Mouse (Mus musculus) liver (tissue): Measurements from ENCODE around the gene Cnpy1.

Experiments used
- DNase-seq: peaks from one replicate; pipeline ENCODE4 v3.0.0-alpha.2; 2020; ENCODE audit warnings: mixed read lengths

Gene Cnpy1

DNA sequence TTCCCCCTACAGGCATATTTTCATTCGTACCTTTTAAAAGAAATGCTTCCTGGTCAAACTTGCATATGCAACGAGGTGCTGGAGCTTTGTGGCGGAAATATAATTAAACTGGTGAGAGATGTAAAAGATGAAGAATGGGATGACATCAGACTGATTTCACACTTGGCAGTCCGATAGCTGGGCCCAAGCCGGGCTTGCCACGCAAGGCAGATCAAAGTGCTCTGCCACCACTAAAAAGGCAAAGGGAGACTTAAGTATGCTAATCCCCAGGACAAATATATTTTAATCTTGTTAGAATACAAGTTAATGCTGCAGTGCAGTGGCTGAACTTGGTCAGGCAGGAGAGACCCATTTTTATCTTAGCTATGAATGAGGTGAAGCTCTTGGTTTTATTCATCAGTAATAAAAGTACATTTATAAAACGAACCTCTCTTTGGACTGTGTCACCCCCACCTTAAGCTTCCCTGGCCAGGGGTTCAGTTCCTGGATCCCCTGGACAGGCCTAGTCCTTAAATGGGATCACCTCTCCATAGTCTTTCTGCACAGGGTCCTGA, 66.3 kb downstream of the Cnpy1 start:
- no peak for DNase-seq

- DNase-seq: no peak
These were observed 67.3 kb downstream of the Cnpy1 start for GRCm38 (mm10) chr5:28178322-28178721.

GRCm38 (mm10) chr5:28176585-28176984, 69.0 kb downstream of the Cnpy1 start:
- no peak for DNase-seq

DNA sequence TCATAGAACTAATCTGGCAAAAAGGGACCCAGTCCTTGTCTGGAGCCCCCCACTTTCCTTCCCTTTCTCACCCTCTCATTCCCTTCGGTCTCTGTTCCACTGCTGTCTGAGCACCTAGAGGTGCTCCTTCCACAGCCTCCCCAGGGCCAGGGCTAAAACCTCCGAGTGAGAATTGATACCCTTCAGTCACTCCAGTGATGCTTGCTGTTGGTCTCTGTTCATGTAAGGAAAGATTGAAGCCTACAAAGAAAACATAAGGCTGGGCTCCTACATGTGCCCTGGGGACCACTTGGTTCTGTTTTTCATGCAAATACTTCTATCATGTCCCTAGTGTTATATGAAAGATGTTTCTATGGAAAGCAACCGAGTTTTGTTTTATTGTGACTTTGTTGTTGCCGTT, 69.6 kb downstream of the Cnpy1 start:
- no peak for DNase-seq

GRCm38 (mm10) chr5:28175570-28175919, 70.1 kb downstream of the Cnpy1 start:
- no peak for DNase-seq

DNA sequence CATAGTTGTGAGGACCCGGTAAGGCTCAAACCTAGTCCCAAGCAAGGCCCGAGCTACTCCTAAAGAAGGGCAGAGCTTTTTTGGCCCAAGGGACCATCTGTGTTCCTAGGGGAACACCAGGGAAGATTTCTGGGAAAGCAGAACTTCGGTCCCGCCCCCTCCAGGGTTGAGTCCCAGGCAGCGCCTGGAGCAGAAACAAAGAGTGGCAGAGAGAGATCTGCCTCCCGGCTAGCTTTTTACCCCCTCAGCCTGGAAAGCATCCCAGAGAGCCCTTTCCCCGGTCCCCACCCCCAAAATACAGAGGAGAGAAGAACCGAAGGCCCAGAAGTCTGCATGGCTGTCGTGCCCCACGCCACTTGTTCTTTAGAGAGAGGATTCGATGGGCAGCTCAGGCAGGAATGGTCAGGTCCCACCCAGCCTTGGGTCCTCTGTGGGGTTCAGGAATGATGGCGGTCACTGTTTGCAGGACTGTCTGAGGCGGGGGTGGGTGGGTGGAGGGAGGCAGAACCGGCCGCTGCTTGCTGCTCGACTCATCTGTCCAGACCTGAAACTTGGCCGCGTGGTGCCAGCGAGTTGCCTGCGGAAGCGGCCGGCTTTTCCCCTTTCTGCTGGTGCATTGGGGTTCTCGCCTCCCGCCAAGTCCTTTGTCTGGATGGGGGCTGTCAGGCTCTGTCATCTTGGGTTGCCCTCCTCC, 70.6 kb downstream of the Cnpy1 start:
- DNase-seq: no peak

DNA sequence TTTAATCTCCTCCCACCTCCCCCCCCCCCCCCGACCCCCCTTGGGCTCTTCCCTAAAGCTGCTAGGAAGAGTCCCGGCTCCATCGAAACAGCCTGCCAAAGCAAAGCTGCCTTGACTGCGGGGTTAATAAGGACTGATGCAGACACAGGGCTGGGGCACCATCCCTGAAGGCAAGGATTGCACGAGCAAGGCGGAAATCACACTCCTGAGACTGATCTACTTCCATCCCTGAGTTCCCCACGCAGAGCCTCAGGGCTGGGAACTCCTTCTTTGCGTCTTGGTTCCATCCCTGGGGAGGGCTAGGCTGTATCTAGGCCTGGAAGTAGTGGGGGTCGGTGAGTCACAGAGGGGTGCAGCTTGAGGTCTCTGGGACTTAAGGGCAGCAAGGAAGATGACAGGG, 71.5 kb downstream of the Cnpy1 start:
- no peak for DNase-seq

DNA sequence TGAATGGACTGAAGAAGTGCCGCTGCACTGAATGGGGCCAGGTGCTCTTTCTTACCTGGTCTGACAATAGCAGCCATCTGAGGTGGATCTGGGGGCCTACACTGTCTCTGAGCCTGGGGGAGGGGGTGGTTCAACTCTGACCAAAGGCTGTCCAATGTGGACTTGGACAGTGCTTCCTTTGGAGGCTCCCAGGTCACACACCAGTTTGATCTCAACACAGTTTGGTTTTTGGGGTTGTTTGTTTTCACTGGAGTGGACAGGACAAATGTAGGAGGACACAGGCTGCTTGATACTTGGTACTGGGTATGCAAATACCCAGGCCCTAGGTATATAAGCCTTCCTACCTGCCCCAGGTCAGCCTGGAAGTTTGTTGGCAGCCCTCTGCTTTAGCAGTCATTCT, 71.9 kb downstream of the Cnpy1 start:
- DNase-seq: no peak

- DNase-seq: no peak
These were observed 72.5 kb downstream of the Cnpy1 start for GRCm38 (mm10) chr5:28172921-28173670.

DNA sequence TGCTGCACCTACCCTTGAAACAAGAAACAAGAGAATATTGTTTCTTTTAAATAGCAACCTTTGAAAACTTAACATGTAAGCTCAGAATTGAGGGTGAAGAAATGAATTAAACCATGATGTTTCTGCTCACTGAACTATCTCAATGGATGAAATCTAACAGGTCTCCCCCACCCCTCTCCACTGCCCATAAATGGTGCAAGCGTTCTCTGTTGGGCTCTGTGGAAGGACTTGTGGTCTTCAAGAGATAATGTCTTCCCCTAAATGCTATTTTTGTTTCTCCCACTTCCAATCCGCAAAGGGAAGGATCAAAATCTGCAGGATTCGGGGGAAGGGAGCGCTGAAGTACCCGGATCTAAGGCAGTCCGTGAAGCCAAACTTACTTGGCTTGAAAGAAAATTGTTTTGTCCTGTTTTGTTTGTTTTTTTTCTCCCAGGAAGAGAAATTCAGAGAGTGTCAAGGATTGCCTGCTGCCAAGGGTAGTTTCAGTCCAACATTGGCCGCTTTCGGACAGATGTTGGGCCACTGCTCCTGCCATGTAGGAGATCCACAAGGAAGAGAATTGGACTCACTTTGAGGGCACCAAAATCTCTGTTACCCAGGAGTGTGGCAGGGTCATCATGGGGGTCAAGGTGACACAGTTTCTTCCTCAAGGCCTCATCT, 73.2 kb downstream of the Cnpy1 start:
- DNase-seq: no peak

DNA sequence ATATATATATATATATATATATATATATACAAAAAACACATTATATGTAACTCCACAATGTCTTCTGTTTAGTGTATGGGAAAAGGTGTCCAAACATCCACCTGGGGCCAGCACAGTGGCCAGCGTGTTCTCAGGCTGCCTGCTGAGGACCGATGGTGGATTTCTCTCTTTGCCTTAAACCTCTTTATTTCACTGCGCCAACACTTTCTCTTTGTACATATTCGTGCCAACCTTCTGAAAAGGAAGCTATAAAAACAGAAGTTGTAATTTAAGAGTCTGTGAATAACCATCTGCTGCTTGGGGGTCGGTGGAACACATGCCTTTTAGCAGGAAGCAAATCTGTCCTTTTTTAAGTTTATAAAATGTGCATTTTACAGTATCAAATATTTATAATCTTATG, 73.9 kb downstream of the Cnpy1 start:
- DNase-seq: no peak

DNA sequence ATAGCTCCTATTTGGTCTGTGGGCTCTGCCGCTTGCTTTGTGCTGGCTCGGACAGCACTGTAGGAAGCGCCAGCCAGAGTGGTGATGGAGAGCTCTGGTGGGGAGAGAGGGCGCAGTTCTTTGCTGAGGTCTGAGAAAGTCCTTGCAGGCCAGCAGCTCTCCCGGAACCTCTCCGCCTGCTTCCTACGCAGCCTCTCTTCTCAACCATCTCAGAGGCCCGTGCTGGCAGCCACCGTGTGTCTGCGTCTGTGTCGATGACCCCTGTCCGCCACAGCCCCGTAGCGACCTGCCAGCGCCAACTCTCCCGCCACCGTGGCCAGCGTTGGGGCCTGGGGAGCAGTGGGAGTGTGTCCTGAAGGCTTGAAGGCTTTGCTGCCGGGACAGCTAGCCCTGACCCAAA, 74.7 kb downstream of the Cnpy1 start:
- DNase-seq: no peak

GRCm38 (mm10) chr5:28170081-28170480, 75.5 kb downstream of the Cnpy1 start:
- no peak for DNase-seq

DNA sequence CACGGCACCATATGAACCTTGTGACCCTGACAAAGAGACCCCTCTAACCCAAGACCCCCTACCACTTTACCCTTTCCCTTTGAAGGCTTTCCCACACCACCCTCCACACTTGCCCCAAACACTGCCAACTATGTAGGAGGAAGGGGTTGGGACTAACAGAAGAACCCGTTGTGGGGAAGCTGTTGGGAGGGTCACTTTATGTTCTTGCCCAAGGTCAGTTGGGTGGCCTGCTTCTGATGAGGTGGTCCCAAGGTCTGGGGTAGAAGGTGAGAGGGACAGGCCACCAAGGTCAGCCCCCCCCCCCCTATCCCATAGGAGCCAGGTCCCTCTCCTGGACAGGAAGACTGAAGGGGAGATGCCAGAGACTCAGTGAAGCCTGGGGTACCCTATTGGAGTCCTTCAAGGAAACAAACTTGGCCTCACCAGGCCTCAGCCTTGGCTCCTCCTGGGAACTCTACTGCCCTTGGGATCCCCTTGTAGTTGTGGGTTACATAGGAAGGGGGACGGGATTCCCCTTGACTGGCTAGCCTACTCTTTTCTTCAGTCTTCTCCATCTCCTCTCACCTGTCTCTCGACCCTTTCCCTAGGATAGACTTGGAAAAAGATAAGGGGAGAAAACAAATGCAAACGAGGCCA, 76.3 kb downstream of the Cnpy1 start:
- DNase-seq: no peak

DNA sequence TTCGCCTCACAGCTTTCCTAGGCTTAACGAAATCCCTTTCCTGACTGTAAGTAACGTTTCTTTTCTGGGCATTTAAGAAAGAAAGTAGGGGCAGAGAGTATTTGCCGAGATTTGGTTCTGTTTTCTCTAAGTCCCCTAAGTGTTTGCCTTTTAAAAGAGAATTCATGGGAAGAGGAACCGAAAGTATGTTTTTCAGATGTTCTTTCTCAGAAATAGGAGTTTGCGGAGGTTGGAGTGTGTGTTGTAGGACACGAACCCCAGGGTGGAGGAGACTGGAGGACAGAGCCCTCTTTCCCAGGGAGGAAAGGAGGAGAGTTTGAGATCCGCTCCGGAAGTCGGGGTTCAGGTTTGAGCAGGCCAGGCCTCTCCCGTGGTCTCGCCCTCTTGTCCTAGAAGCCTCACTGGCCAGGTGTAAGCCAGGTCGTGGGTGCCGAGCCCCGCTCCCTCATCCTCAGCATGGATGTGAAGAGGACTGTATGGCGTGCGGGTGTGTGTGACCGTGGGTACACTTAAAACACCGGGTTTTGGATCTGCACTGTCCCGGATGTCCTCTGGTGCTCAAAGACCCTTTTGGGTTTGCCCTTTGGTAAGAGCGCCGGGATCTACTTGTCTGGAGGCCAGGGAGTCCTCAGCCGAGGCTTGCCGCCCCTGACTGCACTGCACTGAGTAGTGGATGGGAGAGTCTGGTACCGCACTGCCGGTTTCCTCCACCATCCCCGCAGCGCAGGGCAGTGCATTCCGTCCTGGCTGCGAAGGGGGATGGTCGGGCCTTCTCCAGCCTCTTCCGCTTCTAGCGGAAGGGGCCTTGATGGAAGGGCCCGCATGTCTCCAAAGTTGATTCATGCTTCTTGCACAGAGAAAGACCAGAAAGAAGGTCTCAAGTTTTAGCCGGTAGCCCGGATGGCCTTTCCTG, 77.1 kb downstream of the Cnpy1 start:
- DNase-seq: no peak

- DNase-seq: no peak
These were observed 77.9 kb downstream of the Cnpy1 start for GRCm38 (mm10) chr5:28167611-28168252.

GRCm38 (mm10) chr5:28166256-28167231, 79.1 kb downstream of the Cnpy1 start:
- no peak for DNase-seq

DNA sequence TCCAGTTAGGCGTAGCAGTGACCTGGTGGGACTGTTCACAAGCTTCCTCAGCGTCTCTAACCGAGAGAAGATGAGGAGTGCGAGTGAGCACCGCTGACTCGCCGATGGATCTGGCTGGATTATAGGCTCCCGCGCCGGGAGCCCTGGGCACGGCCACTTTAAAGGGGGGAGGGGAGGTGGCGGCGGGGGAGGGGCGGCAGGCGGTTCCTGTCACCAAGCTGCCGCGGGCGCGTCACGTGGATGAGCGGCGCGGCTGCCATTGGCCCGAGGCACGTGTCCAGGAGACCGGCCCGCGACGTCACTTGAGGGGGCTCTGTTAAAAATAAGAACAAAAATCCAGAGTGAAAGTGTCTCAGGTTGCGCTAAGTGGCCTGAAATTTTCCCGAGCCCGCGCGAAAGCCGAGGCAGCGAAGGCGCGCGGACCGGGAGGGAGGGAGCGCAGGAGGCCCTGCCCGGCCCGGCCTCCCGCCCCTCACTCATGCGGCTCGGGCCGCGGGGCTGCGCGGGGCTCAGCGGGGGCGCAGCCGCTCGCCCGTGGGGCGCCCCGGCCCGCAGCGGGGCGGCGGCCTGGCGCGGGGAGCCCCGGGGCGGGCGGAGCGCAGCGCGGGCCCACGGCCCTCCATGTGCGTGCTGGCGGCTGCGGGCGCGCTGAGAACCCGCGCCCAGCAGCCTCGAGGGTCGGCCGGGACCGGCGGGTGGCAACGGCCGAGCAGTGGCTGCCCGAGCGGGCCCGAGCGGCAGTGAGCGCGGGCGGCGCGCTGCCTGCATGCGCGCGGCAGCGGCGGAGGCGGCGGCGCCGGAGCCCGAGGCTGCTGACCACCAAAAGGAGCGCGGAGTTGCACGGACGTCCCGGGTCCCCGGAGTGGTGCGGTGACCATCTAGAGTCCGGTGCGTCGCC, 80.0 kb downstream of the Cnpy1 start, which contains the start of gene En2:
Gene En2 (plus strand): TSS at position 337 of the 898 bp plus-strand sequence.
- peak; percentile 50 for DNase-seq

DNA sequence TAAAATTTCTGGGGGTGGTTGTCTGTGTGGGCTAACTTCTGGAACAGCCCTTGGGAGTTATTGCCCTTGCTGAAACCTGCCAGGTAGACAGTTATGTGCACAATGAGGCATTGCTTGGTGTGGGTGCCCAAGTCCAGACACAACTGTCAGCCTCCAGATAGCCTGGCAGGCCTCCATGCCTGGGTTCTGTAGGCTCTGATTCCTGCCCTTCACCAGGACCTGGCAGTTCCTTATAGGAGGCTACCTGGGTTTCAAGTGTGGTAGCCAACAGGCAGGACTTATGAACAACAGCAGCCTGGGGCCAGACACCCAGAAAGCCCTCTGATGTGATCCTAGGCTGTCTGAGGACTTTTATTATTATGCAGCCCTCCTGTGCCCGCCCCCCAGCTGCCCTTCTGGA, 81.7 kb downstream of the Cnpy1 start:
- no peak for DNase-seq
